Mouse (Mus musculus) adrenal gland, postnatal 36 days (tissue): ENCODE data around the gene Npc1l1. TPM values are rescaled to one million over a fixed set of nuclear protein-coding genes. Genes with fewer than 3 reads are reported as not detected.
A peak's percentile ranks its signal among the peaks of the same experiment; 100 is the strongest.

Experiments
- DNase-seq, 2 experiments: peaks; one replicate each; pipeline ENCODE4 v3.0.0; 2021; ENCODE audit warnings: mixed read lengths in 1 of 2
- total RNA-seq, 2 experiments: library from RNA; stranded (reverse); gene quantifications; 2 replicates each; pipeline ENCODE4 v1.2.3; 2021

Gene Npc1l1
- total RNA-seq, 2 experiments from 2014 or later: 0.07 TPM

- DNase-seq: no peak
Measured at GRCm38 (mm10) chr11:6207090-6207489, 22.9 kb downstream of the Npc1l1 start.

- DNase-seq: no peak
Measured at GRCm38 (mm10) chr11:6200570-6200969, 29.4 kb downstream of the Npc1l1 start.

- DNase-seq: peak; percentile 91 to 92
Measured at GRCm38 (mm10) chr11:6200087-6200569, 29.8 kb downstream of the Npc1l1 start, which contains the start of gene Nudcd3. Gene Nudcd3 (minus strand): TSS chr11:6200415.

GRCm38 (mm10) chr11:6199410-6200086, 30.4 kb downstream of the Npc1l1 start, which contains the start of gene A730071L15Rik:
Gene A730071L15Rik (plus strand): TSS chr11:6200029.
- DNase-seq: peak in 1 of 2 experiments; percentile 22

- no peak for DNase-seq
Measured at GRCm38 (mm10) chr11:6198449-6198848, 31.5 kb downstream of the Npc1l1 start.

- no peak for DNase-seq
Measured at GRCm38 (mm10) chr11:6196780-6197179, 33.2 kb downstream of the Npc1l1 start.

GRCm38 (mm10) chr11:6187878-6188277, 42.1 kb downstream of the Npc1l1 start:
- DNase-seq: peak; percentile 87 to 88

- DNase-seq: no peak
Measured at GRCm38 (mm10) chr11:6187399-6187798, 42.5 kb downstream of the Npc1l1 start.

GRCm38 (mm10) chr11:6184202-6184935, 45.6 kb downstream of the Npc1l1 start:
- no peak for DNase-seq

- DNase-seq: no peak
Measured at GRCm38 (mm10) chr11:6183246-6183645, 46.7 kb downstream of the Npc1l1 start.

GRCm38 (mm10) chr11:6180811-6181399, 49.0 kb downstream of the Npc1l1 start:
- DNase-seq: no peak

GRCm38 (mm10) chr11:6179194-6179593, 50.7 kb downstream of the Npc1l1 start:
- no peak for DNase-seq

GRCm38 (mm10) chr11:6178673-6179166, 51.2 kb downstream of the Npc1l1 start:
- peak in 1 of 2 experiments; percentile 22 for DNase-seq

- DNase-seq: no peak
Measured at GRCm38 (mm10) chr11:6177781-6178420, 52.0 kb downstream of the Npc1l1 start.

- no peak for DNase-seq
Measured at GRCm38 (mm10) chr11:6175506-6175905, 54.4 kb downstream of the Npc1l1 start.

- peak; percentile 61 for DNase-seq
Measured at GRCm38 (mm10) chr11:6174719-6175118, 55.2 kb downstream of the Npc1l1 start.

- no peak for DNase-seq
Measured at GRCm38 (mm10) chr11:6169041-6169663, 60.8 kb downstream of the Npc1l1 start.

- DNase-seq: no peak
Measured at GRCm38 (mm10) chr11:6166351-6166750, 63.6 kb downstream of the Npc1l1 start.

GRCm38 (mm10) chr11:6165391-6166081, 64.4 kb downstream of the Npc1l1 start:
- DNase-seq: no peak

- no peak for DNase-seq
Measured at GRCm38 (mm10) chr11:6164781-6165180, 65.2 kb downstream of the Npc1l1 start.

GRCm38 (mm10) chr11:6163706-6164105, 66.2 kb downstream of the Npc1l1 start:
- no peak for DNase-seq
